Mouse (Mus musculus) CH12F3 (cell line): ENCODE measurements at regions not wholly inside any gene's neighbourhood (a gene's known extent, or its start where the extent isn't known, plus 50 kb on each side); places are given as distances from the start of the nearest gene placed in this dataset.

Source experiments
- in situ Hi-C: fragments of 300-500 bp; cut with MboI; formaldehyde crosslinking; loops from 2 replicates; pipeline ENCODE4 v1.14.3; 2020; ENCODE audit warnings: low sequenced_read_pairs

GRCm38 (mm10) chr13:44121241-44121671, 336.7 kb downstream of the Cd83 start:
- in situ Hi-C loops, result no loop called here

DNA sequence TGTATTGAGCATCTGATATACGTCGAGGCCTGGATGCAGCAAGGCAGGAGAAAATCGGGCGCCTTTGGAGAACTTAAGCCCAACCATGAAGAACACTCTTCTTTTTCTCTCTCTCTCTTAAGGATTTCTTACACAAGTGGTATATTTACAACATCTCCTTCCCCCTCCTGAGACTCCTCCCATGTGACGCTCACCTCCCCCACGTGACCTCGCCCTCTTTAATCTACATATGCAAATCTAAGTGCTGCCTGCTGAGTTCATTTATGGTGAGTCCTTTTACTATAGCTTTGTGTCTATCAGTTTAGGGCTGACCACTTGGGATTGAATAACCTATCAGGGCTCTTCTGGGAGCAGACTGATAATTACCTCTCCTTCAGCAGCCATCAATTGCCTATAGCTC, 337.4 kb downstream of the Cd83 start:
- in situ Hi-C loops, result no loop called here

DNA sequence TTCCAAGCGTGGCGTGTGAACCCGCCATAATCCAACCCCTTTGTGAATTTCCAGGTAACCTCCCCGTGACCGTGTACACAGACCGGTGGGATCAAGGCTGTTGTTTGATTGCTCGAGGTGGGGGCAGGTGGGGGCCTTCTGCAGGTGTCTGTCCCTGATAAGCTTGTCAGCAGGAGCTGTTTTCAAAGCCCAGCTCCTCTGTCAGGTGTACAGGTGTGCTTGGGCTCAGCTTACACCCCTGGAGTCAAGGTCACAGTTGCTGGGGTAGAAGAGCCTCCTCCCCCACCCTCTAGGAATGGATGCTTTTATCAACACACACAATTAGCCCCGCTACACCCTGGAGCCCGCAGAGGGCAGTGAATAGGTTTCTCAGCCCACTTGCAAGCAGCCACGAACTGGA, 341.6 kb downstream of the Cd83 start:
- in situ Hi-C loops, result no loop called here

- in situ Hi-C loops, result no loop called here
Observed at GRCm38 (mm10) chr13:44128506-44129274, 344.1 kb downstream of the Cd83 start.

- in situ Hi-C loops, result no loop called here
Observed at GRCm38 (mm10) chr13:44131916-44132315, 347.3 kb downstream of the Cd83 start.

DNA sequence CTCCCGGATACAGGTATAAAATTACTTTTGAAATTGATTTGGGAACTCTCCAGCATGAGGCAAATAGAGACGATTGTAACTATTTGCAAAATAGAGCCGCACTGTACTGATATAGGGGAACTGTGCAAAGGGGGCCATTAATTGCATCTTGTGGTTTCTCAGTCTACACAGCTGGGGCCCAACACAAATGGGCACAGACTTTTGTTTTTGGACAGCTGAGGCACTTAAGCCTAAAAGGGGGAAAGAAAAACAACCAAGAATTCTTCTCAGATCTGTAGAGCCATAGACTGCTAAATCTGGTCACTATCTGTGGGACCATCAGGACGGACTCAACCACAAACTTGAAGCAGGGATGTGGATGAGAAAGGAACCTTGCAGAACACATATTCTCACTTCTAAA, 347.9 kb downstream of the Cd83 start:
- in situ Hi-C loops, result no loop called here

- in situ Hi-C loops, result no loop called here
Observed at GRCm38 (mm10) chr13:44133436-44133835, 348.9 kb downstream of the Cd83 start.

GRCm38 (mm10) chr13:44141181-44141580, 356.6 kb downstream of the Cd83 start:
- in situ Hi-C loops, result no loop called here

GRCm38 (mm10) chr13:44145441-44145840, 360.9 kb downstream of the Cd83 start:
- in situ Hi-C loops, result no loop called here

- in situ Hi-C loops, result no loop called here
Observed at GRCm38 (mm10) chr13:44147841-44148240, 363.3 kb downstream of the Cd83 start.

DNA sequence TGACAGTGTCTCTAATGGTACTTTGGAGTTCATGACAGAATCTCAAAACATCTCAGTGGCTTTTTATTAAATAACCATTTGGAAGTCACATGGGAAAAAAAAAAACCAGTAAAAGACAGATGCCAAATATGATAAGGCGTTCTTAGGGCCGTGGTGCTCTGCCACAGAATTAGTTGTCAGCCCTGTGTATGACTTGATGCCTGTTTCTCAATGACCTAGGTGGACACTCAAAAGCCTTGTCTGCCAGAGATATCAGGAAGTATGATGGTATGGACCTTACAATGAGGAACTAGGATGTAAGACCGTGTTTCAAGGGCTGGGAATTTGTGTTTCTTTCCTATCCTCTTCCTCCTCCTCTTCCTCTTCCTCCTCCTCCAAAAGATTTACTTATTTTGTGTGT, 364.9 kb downstream of the Cd83 start:
- in situ Hi-C loops, result no loop called here

DNA sequence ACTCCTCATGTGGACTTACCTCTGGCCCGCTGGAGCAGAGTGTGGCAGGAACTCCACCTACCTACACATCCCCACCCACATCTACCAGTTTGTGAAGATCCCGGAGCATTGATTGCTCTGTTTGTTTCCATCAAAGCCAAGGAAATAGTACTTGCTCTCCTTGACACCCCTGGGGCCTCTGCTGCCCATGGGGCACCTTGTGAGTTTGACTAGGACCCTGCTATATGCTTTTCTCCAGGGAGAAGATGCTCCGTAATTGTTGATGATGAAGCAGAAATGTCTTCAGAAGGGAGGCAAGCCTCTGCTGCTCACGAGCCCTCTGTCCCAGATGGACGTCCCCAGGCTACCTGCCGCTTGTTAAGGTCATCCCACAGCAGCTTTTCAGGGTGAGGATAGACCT, 367.0 kb downstream of the Cd83 start:
- in situ Hi-C loops, result no loop called here

GRCm38 (mm10) chr13:44152806-44153613, 368.4 kb downstream of the Cd83 start:
- in situ Hi-C loops, result no loop called here

- in situ Hi-C loops, result no loop called here
Observed at GRCm38 (mm10) chr13:44153784-44154183, 369.2 kb downstream of the Cd83 start.

DNA sequence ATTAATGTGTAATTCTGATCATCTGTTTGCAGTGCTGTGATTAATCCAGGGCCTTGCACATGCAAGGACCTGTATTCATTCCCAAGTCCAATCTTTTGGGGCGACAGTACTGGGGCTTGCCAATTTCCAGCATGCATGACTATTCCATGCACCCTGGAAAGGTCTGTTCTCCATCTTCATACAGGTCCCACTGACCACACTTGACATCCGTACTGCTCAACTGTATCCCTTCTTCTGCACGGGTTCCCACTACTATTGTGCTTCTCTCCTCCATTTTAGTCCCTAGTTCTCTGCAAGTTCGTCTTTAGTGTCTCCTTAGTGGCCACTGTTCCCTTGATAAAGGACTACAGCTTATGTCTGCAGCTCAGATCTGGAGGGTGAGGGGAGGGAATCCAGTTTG, 371.4 kb downstream of the Cd83 start:
- in situ Hi-C loops, result no loop called here

DNA sequence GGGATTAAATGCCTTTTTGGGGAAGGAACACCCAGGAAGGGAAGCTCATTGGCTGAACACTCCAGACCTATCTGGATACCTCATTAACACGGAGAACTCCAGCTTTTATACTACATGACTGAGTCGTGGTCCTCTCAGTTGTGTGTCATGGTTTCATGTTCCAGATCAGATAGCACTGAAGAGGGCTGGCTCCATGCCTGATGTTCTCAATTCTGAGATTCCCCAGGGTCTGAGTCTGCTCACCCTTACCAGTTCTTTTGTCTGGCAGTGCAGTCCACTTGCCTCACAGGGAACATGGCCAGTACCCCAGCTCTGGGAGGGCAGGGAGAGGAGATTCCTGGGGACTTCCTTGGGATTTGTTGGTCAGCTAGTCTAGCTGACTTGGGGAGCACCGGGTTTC, 372.0 kb downstream of the Cd83 start:
- in situ Hi-C loops, result no loop called here

- in situ Hi-C loops, result no loop called here
Observed at GRCm38 (mm10) chr13:44157236-44157635, 372.7 kb downstream of the Cd83 start.

DNA sequence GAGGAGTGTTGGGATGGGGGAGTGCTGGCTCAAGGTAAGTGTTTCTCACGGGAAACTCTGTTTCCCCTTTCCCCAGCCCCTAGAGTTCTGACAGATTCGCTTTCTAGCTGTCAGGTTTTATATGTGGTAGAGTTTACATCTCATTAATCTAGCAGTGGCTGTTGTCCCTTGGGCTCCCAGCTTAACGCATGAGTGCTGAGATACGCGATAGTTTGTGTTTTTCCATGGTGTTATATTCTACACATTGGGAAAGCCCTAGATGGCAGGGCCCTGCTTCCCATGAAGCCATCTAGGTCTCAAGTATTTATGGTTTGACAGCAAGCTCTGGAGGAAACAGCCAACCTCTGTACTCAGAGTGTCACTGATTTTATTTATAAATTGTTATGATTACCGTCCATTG, 373.8 kb downstream of the Cd83 start:
- in situ Hi-C loops, result no loop called here

DNA sequence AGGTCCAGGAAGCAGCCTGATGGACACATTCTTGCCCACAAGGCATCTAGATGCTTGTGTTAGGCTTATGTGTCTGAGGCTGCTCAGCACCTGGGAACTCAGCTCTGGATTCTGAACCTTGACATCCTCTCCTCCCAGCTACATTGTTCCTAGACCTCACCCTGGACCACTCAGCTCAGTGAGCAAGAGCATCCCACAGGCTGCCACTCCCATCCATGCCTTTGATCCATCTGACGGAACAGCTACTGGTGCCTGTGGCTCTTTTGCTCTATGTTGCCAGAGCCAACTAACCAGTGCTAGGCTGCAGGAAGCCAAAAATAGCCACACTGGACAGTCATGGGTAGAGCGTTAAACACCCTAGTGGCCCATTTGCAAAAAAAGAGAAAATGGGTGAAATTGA, 374.8 kb downstream of the Cd83 start:
- in situ Hi-C loops, result no loop called here

GRCm38 (mm10) chr13:44164746-44165145, 380.2 kb downstream of the Cd83 start:
- in situ Hi-C loops, result no loop called here

DNA sequence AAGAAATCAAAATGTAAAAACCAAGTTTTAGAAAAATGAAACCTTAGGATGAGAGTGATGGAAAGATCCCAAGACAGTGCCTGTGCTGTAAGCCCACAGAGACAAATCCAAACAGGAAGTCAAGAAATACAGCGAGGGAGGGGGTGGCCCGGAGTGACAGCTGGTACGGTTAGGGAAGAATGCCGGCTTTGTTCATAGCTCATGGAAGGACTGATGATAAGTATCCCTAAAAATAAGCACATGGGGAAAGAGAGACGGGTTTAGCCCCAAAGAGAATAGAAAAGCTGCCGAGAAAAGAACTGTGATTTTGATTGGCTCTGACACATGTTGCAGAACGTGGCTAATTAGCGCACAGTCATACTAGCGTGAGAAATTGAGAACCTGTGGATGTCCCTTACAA, 382.6 kb downstream of the Cd83 start:
- in situ Hi-C loops, result no loop called here

DNA sequence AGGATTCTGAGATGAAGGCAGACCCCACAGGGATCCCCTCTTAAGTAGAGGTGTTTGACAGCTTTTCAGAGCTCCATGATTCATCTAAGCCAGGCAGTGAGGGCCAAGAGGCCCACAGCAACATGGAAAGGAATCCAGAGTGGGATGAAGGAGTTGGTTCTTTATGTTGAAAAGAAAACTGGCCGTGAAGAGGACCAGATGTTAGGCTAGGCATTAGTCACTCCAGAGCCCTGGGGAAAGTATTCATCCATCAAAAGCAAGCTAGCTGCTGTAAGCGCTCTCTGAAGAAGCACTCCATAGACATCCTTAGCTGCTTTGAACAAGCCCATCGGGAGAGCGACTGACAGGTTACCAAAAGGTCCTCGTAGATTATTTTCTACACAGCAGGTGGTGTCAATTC, 383.6 kb downstream of the Cd83 start:
- in situ Hi-C loops, result no loop called here
